In genomic region chr12:3427891-3428775, GRCm38 (mm10) we compare ENCODE assay signal across 8 mouse cellular contexts. TPM values are rescaled to one million over a fixed set of nuclear protein-coding genes. Genes with fewer than 3 reads are reported as not detected.
A peak's percentile ranks its signal among the peaks of the same experiment; 100 is the strongest.
DNase-seq lines count a peak whose midpoint lies in the region; ATAC-seq and TF ChIP-seq lines count a peak whose summit lies in the region.

No protein-coding gene starts in this region.

- H3K27me3 ChIP-seq in lung, postnatal 0 days (replicated peaks; ENCODE audit: insufficient read depth, low read length) = no peaks in the 10 kb centered on the region
- no peaks in the 10 kb centered on the region for H3K27me3 ChIP-seq in limb, embryonic 14.5 days (ENCODE audit: control insufficient read depth, insufficient read depth, low read length)
- H3K27me3 ChIP-seq in stomach, postnatal 0 days (ENCODE audit: control insufficient read depth, insufficient read depth, low read length) = no peaks in the 10 kb centered on the region

- TF ChIP-seq EP300 in lung, postnatal 0 days (IDR thresholded peaks at IDR 0.05) = no peak
- TF ChIP-seq EP300 in stomach, postnatal 0 days (optimal IDR thresholded peaks at IDR 0.05) = no peak

- H3K4me2 ChIP-seq in lung, postnatal 0 days (replicated peaks; ENCODE audit: low read depth, low read length) = peak overlapping the region; percentile 77; the same call in 1 of the 2 replicates
- H3K4me2 ChIP-seq in limb, embryonic 14.5 days (replicated peaks; ENCODE audit: low read depth, low read length, severe bottlenecking) = peak overlapping the region; percentile 46
- peak overlapping the region; percentile 68 for H3K4me2 ChIP-seq in stomach, postnatal 0 days (replicated peaks; ENCODE audit: low read depth)

- H3K9me3 ChIP-seq in lung, postnatal 0 days (ENCODE audit: low read length) = no peaks in the 10 kb centered on the region
- H3K9me3 ChIP-seq in limb, embryonic 14.5 days (ENCODE audit: control insufficient read depth, low read length) = no peaks in the 10 kb centered on the region
- no peaks in the 10 kb centered on the region for H3K9me3 ChIP-seq in stomach, postnatal 0 days (ENCODE audit: control insufficient read depth, low read length)

- TF ChIP-seq CTCF in lung, postnatal 0 days (IDR thresholded peaks at IDR 0.05) = no peak
- TF ChIP-seq CTCF in stomach, postnatal 0 days (IDR thresholded peaks at IDR 0.05; ENCODE audit: low read depth) = no peak

- H3K4me1 ChIP-seq in lung, postnatal 0 days (ENCODE audit: insufficient read depth, low read depth, low read length) = peaks cover 6% of the 10 kb centered on the region; the same call in 1 of the 2 replicates
- peaks cover 9% of the 10 kb centered on the region; the same call in 1 of the 2 replicates for H3K4me1 ChIP-seq in limb, embryonic 14.5 days (ENCODE audit: control insufficient read depth, insufficient read depth, low read length)
- no peaks in the 10 kb centered on the region for H3K4me1 ChIP-seq in stomach, postnatal 0 days (replicated peaks; ENCODE audit: control insufficient read depth, insufficient read depth)

- TF ChIP-seq POLR2A in limb, embryonic 14.5 days (IDR thresholded peaks at IDR 0.05; ENCODE audit: borderline replicate concordance, extremely low read depth, insufficient read depth, insufficient read length) = no peak

- no peak overlapping the region for H3K9ac ChIP-seq in lung, postnatal 0 days (replicated peaks; ENCODE audit: low read depth)
- H3K9ac ChIP-seq in limb, embryonic 14.5 days (ENCODE audit: low read depth, low read length, severe bottlenecking) = no peak overlapping the region
- no peak overlapping the region for H3K9ac ChIP-seq in stomach, postnatal 0 days (ENCODE audit: low read length)

- WGBS in lung, postnatal 0 days = 65% methylated on average over 11 of the region's 11 CpGs
- WGBS in limb, embryonic 14.5 days = 68% methylated on average over 11 of the region's 11 CpGs
- WGBS in stomach, postnatal 0 days = 62% methylated on average over 11 of the region's 11 CpGs

- no peak for ATAC-seq in lung, postnatal 0 days
- ATAC-seq in limb, embryonic 14.5 days (ENCODE audit: low FRiP score, low read depth) = no peak
- no peak for ATAC-seq in stomach, postnatal 0 days (ENCODE audit: low FRiP score, low TSS enrichment)

- no peak overlapping the region for H3K27ac ChIP-seq in lung, postnatal 0 days (ENCODE audit: low read length)
- peak overlapping the region; percentile 94; the same call in 1 of the 2 replicates for H3K27ac ChIP-seq in limb, embryonic 14.5 days (replicated peaks; ENCODE audit: low read depth, low read length)
- no peak overlapping the region for H3K27ac ChIP-seq in stomach, postnatal 0 days (replicated peaks)

- peak; percentile 37 for DNase-seq in cerebellum, adult 11-12 months
- DNase-seq in cerebellum, postnatal 36 days = no peak
- no peak for DNase-seq in lung, postnatal 0 days (ENCODE audit: low spot score)
- no peak for DNase-seq in lung, postnatal 10 days
- no peak for DNase-seq in limb, embryonic 14.5 days (ENCODE audit: low spot score)
- no peak for DNase-seq in stomach, postnatal 0 days (ENCODE audit: low spot score)
- DNase-seq in layer of hippocampus, adult 9-11 months = no peak
- DNase-seq in right cerebral cortex, postnatal 4 days = no peak

- H3K4me3 ChIP-seq in lung, postnatal 0 days (ENCODE audit: low read depth, low read length) = peak overlapping the region; percentile 97
- peak overlapping the region; percentile 98 for H3K4me3 ChIP-seq in limb, embryonic 14.5 days (replicated peaks; ENCODE audit: low read length)
- peak overlapping the region; percentile 98 for H3K4me3 ChIP-seq in stomach, postnatal 0 days (ENCODE audit: low read depth, low read length)

- H3K36me3 ChIP-seq in lung, postnatal 0 days (ENCODE audit: insufficient read depth, low read length) = no peaks in the 10 kb centered on the region
- no peaks in the 10 kb centered on the region for H3K36me3 ChIP-seq in limb, embryonic 14.5 days (ENCODE audit: control insufficient read depth, insufficient read depth, low read length)
- H3K36me3 ChIP-seq in stomach, postnatal 0 days (ENCODE audit: control insufficient read depth, insufficient read depth, low read length) = no peaks in the 10 kb centered on the region

RNA-seq across cellular contexts. Expression of gene Asxl2, which starts 1.5 kb away (rescaled TPM):
- polyA plus RNA-seq in lung, postnatal 0 days (2015; fragmentation: Nextera tagmentation; extraction: Ambion mirVana) = 8.5 and 9.4 TPM in 2 replicates
- 13.1 and 13.6 TPM in 2 replicates for polyA plus RNA-seq in limb, embryonic 14.5 days (2012; rRNA removed)
- polyA plus RNA-seq in limb, embryonic 14.5 days (2014; fragmentation: Nextera tagmentation; extraction: Ambion mirVana) = 14.7 TPM in 2 replicates
- 6.9 and 8.0 TPM in 2 replicates for polyA plus RNA-seq in stomach, postnatal 0 days (2015; fragmentation: Nextera tagmentation; extraction: Ambion mirVana)
